Mouse (Mus musculus) c-Kit-positive CD71-negative TER-119-negative erythroid progenitor cells, embryonic 14.5 days (primary cell): ENCODE results near the gene Rtn2.

Experiments used
- DNase-seq: peaks from one replicate; pipeline ENCODE4 v3.0.0-alpha.2; 2013; ENCODE audit warnings: low read depth

Rtn2 gene

GRCm38 (mm10) chr7:19319458-19319857, 37.0 kb downstream of the Rtn2 start:
- no peak for DNase-seq

- peak; percentile 96 for DNase-seq
These were observed 37.5 kb downstream of the Rtn2 start for GRCm38 (mm10) chr7:19319906-19320305.

- DNase-seq: no peak
These were observed 38.2 kb downstream of the Rtn2 start for GRCm38 (mm10) chr7:19320637-19321036.

GRCm38 (mm10) chr7:19321464-19321863, 39.0 kb downstream of the Rtn2 start:
- DNase-seq: no peak

GRCm38 (mm10) chr7:19322489-19322888, 40.1 kb downstream of the Rtn2 start:
- DNase-seq: no peak

- no peak for DNase-seq
These were observed 41.8 kb downstream of the Rtn2 start for GRCm38 (mm10) chr7:19324221-19324620.

GRCm38 (mm10) chr7:19325262-19326199, 43.1 kb downstream of the Rtn2 start:
- DNase-seq: no peak

- peak; percentile 87 for DNase-seq
These were observed 43.9 kb downstream of the Rtn2 start for GRCm38 (mm10) chr7:19326359-19326758.

- no peak for DNase-seq
These were observed 44.7 kb downstream of the Rtn2 start for GRCm38 (mm10) chr7:19327128-19327527.

GRCm38 (mm10) chr7:19327782-19328181, 45.4 kb downstream of the Rtn2 start:
- no peak for DNase-seq

GRCm38 (mm10) chr7:19328425-19328824, 46.0 kb downstream of the Rtn2 start:
- DNase-seq: no peak

- no peak for DNase-seq
These were observed 49.5 kb downstream of the Rtn2 start for GRCm38 (mm10) chr7:19331910-19332309.

- DNase-seq: no peak
These were observed 50.4 kb downstream of the Rtn2 start for GRCm38 (mm10) chr7:19332709-19333352.

- DNase-seq: no peak
These were observed 53.2 kb downstream of the Rtn2 start for GRCm38 (mm10) chr7:19335583-19335982.

GRCm38 (mm10) chr7:19337122-19337521, 54.7 kb downstream of the Rtn2 start:
- no peak for DNase-seq

- no peak for DNase-seq
These were observed 55.6 kb downstream of the Rtn2 start for GRCm38 (mm10) chr7:19338060-19338459.

- no peak for DNase-seq
These were observed 56.2 kb downstream of the Rtn2 start for GRCm38 (mm10) chr7:19338596-19338995.

- DNase-seq: no peak
These were observed 58.8 kb downstream of the Rtn2 start for GRCm38 (mm10) chr7:19341250-19341649.

- no peak for DNase-seq
These were observed 59.5 kb downstream of the Rtn2 start for GRCm38 (mm10) chr7:19341761-19342409.

GRCm38 (mm10) chr7:19342481-19343027, 60.1 kb downstream of the Rtn2 start:
- DNase-seq: no peak

GRCm38 (mm10) chr7:19343210-19343808, 60.9 kb downstream of the Rtn2 start:
- DNase-seq: peak; percentile 85

- no peak for DNase-seq
These were observed 61.9 kb downstream of the Rtn2 start, which contains the start of gene Ercc1 for GRCm38 (mm10) chr7:19344237-19344847. Ercc1 (plus strand) TSS chr7:19344778.
